Mouse (Mus musculus) frontal cortex, postnatal 25 days (tissue): ENCODE measurements around the gene Lrrc45.
"Not testable (repeated sequence)": the region's sequence is repeated elsewhere in the genome, so short reads cannot be mapped to it uniquely, and the experiment has no call there.

Experiments
- DNase-seq, 2 experiments: peaks; one replicate each; pipeline ENCODE4 v3.0.0; 2022; ENCODE audit warnings: low spot score in 2 of 2

Lrrc45 gene

DNA sequence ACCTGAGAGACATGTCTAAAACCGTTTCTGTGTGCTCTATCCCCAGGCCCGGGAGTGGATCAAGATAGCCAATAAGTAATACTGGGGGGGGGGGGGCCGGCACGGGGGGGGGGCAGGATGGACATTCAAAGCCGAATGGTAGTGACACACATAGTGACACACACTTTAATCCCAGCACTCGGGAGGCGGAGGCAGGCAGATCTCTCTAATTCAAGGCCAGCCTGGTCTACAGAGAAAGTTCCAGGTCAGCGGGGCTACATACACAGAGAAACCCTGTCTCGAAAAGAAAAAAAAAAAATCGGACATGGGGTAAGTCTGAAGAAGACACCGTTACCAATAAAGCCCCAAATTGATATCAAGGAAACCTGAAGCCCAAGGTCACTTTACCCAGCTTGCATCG is 13.8 kb downstream of the Lrrc45 start:
- no peak for DNase-seq

DNA sequence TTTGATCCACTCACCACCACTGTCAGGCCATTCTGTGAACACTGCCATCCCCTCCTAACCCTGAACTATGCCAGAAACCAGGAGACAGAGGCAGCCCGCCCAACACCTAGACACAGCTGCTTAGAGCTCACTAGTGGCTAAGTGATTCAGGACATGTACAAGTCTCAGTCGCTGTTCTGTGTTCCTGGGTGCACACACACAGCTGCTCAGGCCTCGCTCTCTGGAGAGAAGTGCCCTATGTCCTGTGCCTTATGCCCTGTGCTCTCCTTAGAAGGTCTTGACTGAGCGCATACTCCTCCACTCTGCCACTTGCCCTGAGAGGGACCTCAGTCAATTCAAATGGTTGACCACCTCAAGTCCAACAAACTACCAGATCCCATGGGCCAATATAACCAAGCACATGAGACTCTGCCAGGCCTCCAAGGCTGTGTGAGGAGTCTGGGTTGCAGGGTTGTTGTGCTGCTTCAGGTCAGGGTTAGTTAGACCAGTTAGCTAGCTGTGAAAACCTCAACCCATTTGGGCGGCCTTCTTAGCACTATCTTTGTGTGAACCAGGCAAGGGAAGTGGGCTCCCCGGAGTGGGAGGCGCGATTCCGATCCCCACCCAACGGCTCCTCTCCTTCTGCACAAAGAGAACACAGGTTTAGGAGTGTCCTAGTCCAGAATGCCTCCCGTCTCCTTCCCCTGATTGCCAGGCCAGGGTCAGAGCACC is 15.0 kb downstream of the Lrrc45 start:
- DNase-seq, result no peak

- not testable (repeated sequence) for DNase-seq
Observed at GRCm38 (mm10) chr11:120729432-120730050, 15.8 kb downstream of the Lrrc45 start.

DNA sequence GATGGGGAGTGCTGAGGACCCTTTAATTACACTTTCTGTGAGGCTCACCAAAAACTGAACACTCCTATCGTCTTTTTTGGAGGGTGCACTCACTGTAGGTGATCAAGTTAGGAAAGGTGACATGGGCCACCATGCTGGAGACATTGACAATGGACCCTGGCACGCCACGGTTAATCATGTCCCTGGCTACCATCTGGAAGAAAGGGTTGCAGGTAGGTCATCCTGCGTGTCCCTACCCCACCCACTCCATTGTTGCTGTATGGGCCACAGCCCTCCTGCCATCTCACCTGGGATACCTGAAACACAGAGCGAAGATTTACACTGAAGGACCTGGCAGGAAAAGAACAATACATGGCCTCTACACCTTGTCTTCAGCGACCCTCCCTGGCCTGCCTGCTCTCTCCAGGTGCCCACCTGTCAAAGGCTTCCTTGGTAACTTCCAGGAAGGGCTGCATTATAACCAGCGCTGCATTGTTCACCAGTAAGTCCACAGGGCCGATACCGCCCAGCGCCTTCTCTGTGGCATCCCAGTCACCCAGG is 16.7 kb downstream of the Lrrc45 start:
- no peak for DNase-seq

DNA sequence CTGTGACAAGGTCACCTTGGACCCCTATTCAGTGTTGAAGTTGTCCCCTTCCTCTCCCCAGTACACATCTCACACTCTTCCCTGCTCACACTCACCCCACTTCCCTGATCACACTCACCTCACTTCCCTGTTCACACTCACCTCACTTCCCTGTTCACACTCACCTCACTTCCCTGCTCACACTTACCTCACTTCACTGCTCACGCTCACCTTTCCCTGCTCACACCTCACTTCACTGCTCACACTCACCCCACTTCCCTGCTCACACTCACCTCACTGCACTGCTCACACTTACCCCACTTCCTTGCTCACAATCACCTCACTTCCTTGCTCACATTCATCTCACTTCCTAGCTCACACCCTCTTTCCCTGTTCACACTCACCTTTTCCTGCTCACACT is 17.7 kb downstream of the Lrrc45 start:
- DNase-seq, result no peak

GRCm38 (mm10) chr11:120731858-120732680 is 18.3 kb downstream of the Lrrc45 start, which contains the start of gene Cbr2:
Cbr2 (minus strand) TSS chr11:120732114.
- no peak for DNase-seq

GRCm38 (mm10) chr11:120733521-120733920 is 19.8 kb downstream of the Lrrc45 start:
- DNase-seq, result no peak

DNA sequence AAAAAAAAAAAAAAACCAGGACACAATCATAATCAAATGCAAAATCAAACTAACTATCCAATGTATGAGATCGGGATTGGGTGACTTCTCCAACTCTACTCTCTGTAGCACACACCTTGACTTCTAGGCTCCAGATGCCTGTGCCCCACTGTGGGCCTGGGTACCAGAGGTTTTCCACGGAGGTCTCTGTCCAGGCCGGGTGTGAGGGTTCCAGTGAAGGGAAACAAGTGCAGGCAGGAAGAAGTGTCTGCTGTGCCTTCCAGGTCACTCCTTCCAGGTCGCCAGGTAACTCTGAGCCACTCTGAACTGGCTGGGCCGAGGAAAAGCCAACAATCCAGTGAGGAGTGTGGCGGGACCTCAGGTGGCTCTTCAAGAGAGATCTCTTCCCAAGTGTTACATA is 22.7 kb downstream of the Lrrc45 start:
- DNase-seq, result no peak

- no peak for DNase-seq
Observed at GRCm38 (mm10) chr11:120740981-120741380, 27.3 kb downstream of the Lrrc45 start.

- DNase-seq, result no peak
Observed at GRCm38 (mm10) chr11:120744121-120744701, 30.5 kb downstream of the Lrrc45 start.

GRCm38 (mm10) chr11:120747974-120748373 is 34.2 kb downstream of the Lrrc45 start:
- no peak for DNase-seq

DNA sequence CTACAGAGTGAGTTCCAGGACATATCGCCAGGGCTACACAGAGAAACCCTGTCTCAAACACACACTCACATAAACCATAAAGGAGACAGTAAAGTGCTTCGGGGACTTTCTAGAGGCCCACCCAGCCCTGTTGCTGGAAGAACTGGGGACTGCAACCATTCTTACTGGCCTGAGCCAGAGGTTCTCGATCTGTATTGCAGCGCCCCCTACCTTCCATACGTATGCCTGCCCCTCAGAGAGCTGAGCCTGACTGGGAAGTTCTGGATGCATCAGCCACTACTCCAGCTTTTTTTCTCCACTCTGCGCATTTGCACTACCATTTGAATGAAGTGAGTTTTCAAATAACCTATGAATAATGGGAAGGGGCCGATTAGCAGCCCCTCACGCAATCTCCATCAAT is 35.7 kb downstream of the Lrrc45 start:
- no peak for DNase-seq

DNA sequence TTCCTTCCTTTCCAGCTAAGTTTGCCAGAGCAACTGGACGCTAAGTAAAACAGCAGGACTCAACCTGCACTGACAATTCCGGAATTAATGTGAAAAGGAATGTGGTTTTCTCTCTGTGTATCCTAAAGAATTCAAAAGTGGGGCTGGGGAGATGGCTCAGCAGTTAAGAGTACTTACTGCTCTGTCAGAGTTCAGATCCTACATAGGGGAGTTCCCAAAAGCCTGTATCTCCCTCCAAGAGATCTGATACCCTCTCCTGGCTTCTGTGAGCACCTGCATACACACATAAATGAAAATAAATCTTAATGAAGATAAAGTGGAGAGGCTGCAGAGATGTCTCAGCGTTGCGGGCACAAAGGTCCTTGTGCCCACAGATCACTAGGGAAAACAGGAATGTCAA is 37.9 kb downstream of the Lrrc45 start:
- no peak for DNase-seq

DNA sequence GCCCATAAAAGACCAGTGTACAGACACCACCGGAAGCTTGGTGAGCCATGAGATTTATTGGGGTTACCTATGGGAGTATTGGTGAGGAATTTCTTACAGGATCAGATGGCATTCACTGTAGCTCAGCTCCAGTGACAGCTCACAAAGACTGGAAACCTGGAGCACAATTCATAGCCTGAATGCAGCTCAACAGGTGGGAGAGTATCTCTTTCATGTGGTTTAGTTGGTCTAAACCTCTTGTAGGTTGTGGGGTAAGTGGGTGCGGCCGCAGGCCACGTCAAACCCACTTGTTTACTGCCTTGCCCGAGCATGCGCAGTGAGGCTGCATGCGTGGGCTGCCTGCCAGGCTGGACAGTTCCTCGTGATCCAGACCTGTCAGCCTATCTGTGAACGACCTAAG is 46.5 kb downstream of the Lrrc45 start:
- DNase-seq, result no peak

GRCm38 (mm10) chr11:120761811-120762671 is 48.3 kb downstream of the Lrrc45 start:
- DNase-seq, result no peak

DNA sequence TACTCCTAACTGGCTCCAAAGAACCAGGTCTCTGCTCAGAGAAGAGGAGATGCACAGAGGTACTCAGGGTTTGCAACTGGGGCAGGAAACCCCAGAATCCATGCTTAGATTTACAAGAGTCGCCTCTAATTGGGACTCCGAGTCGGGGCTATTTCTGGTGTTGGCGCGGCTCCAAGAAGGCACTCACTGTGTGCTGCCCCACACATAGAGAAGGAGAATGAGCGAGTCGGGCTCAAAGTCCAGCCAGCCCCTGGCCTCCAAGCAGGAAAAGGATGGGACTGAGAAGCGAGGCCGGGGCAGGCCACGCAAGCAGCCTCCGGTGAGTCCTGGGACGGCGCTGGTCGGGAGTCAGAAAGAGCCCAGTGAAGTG is 48.9 kb downstream of the Lrrc45 start, which contains the start of gene Hmga1b:
TSS of gene Hmga1b (plus strand) at position 123 of the 370 bp plus-strand sequence.
- DNase-seq, result not testable (repeated sequence)

- not testable (repeated sequence) for DNase-seq
Observed at GRCm38 (mm10) chr11:120763121-120763999, 49.6 kb downstream of the Lrrc45 start.

DNA sequence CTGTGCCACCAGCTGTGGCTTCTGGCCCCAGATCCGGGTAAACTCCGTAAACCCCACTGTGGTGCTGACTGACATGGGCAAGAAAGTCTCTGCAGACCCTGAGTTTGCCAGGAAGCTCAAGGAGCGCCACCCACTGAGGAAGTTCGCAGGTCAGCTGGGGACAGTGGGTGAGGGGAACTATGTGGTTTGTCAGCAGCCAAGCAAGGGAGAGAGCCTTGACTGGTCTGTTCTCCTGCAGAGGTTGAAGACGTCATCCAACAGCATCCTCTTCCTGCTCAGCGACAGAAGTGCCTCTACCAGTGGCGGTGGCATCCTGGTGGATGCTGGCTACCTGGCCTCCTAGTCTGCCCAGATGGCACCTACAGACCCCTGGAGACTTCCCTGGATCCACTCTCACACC is 53.3 kb downstream of the Lrrc45 start:
- DNase-seq, result not testable (repeated sequence)

DNA sequence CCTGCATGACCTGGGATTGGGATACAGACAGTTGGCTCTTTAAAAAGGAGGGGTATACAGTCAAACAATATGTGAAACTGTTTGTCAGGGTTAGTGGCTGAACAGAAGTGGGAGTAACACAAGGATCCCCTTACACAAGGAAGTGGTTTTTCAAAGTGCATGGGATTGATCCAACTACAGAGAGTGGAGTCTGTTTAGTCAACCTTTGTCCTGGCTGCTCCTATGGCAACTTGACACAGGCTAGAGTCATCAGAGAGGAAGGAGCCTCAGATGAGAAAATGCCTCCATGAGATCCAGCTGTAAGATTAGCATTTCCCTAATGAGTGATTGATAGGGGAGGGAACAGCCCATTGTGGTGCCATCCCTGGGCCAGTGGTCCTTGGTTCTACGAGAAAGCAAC is 54.5 kb downstream of the Lrrc45 start:
- DNase-seq, result no peak
